Mouse (Mus musculus): Measurements from ENCODE around the gene Tctex1d1.

The Tctex1d1 gene

DNA sequence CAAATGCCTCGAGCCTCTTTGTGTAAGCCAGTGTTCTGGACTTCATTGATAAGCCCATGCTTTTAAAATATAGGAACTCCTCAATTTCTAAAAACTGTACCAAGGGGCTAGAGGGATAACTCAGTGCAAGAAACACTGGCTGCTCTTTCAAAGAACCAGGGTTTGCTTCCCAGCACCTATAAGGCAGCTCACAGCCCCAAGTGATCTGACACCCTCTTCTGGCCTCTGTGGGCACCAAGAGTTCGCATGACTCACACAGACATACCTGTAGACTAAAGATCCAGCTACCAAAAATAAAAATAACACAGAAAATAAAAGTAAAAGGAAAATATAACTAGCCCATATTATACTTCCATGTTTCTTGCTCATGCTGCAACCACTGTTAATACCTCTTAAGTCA is 9.3 kb downstream of the Tctex1d1 start:
- no peak for DNase-seq (ENCODE audit: low read depth in 1 of 2, low spot score in 2 of 2)

GRCm38 (mm10) chr4:102988526-102988925 is 10.1 kb downstream of the Tctex1d1 start:
- no peak for DNase-seq (ENCODE audit: low read depth in 1 of 2, low spot score in 2 of 2)

DNA sequence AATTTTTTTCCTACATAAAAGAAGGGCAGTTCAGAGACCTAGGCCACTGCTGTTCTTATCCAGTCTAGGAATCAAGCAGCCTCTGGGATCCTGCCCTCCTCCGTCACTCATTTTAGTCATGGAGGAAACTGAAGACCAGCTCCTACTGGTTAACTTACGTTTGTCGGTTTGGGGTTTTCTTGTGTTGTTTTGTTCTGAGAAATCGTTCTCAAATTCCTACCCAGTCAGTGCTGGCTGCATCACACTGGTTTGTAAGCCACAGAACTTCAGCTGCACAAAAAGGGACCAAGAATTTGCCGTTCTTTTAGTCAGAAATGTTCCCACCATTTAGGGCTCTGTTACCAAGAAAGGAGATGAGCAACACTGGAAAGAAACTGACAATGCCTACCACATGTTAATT is 11.0 kb downstream of the Tctex1d1 start:
- no peak for DNase-seq (ENCODE audit: low read depth in 1 of 2, low spot score in 2 of 2)

DNA sequence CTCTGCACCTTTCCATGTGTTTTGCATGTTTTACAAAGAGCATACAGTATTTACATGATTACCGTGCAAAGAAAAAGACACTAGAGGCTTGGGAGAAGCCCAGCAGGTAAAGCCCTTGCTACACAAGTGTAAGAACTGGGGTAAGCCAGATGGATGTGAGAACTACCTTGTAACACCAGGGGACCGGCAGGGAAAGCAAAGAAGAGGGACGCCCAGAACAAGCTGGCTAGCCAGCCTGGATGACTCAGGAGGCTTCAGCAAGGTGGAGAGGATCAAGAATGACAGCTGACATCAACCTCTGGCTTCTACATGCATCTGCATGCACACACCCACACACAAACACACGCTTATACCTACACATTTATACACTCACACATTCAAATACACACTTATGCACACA is 11.6 kb downstream of the Tctex1d1 start:
- no peak for DNase-seq (ENCODE audit: low read depth in 1 of 2, low spot score in 2 of 2)

- DNase-seq (ENCODE audit: low read depth in 1 of 2, low spot score in 2 of 2): no peak
Measured at GRCm38 (mm10) chr4:102990595-102991340, 12.4 kb downstream of the Tctex1d1 start.

DNA sequence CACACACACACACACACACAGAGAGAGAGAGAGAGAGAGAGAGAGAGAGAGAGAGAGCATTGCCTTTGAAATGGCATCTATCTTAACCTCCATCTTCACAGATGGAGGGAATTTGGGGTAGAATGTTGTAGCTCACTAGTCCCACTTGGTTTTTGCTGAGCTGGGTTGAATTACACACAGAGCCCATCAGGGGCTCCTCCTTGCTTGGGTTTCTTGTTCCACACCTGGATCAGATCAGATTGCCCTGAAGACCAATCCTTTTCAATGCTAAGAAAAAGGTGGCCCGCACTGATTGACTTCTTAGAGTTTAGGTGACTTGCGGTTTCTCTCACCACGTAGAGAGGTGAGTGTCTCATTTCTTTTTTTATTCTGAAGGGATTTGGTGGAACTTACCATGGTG is 13.3 kb downstream of the Tctex1d1 start:
- no peak for DNase-seq (ENCODE audit: low read depth in 1 of 2, low spot score in 2 of 2)

DNA sequence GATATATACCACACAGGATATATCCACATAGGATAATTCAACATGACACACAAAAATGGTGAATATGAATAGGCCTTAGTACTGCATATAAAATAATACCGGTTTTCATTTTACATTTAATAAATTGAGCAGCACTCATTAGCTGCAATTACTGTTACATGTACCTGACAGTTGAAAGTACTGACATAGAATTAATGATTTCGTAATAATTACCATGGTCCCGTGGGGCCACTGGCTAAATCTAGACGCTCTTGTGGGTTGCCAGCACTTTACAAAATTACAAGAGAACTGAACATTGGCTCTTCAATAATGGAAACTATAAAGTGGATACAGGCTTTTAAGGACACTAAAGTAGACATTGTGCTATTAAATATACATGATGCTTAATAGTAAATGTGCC is 26.3 kb downstream of the Tctex1d1 start:
- no peak for DNase-seq (ENCODE audit: low read depth in 1 of 2, low spot score in 2 of 2)

DNA sequence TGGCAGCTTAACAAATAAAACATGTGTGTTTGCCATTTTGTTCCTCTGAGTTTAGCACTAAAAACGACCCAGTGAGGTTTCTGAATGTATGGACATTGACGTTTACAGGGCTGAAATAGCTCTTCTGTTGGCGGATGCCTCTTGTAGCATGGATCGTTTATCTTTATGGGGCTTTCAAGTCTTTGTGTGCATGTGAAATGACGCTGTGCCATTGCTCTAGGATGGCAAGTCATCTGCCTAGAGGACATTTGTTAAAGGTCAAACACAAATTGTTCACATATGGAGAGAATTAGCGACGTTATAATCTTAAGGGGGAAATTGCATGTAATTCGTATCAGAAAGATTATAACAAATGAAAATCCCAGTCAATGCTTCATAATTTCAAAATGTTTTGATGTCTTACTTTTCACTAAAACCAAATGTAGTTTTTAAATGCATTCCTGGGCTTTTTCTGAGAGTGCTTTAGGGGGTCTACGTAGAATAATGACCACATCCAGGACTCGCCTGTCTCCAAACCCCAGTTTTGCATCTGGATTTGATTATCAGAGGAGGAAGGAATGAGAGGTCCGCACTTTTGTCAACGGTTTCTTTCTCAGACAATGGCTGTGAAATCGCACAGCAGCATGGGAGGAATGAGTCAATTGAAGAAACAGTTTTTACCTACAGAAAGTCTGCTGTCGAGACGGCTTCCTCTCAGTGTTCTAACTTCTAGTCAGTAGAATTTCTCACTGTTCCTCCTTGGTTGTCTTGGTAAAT is 27.0 kb downstream of the Tctex1d1 start:
- DNase-seq (ENCODE audit: low read depth in 1 of 2, low spot score in 2 of 2): no peak

- no peak for DNase-seq (ENCODE audit: low read depth in 1 of 2, low spot score in 2 of 2)
Measured at GRCm38 (mm10) chr4:103006266-103006665, 27.9 kb downstream of the Tctex1d1 start.

DNA sequence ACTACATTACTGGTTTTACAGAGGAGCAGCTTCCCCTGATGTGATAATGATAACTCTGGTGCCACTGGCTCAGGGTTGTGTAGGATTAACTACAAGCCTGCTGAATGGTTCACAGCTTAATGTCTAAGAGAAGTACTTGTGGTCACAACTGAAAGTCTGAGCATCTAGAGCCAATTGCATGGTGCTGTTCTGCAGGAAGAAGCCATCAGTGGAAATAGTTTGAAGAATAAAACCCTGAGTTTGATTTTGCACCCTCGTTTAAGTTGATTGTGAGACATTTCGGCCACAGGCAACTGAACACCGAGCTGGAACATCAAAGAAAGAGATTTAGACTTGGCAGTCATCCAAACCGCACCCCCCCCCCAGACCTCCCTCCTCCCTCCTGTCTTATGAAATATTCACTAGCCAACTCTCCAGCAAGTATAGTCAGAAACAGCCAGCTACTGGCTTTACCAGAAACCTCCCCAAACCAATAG is 28.6 kb downstream of the Tctex1d1 start:
- no peak for DNase-seq (ENCODE audit: low read depth in 1 of 2, low spot score in 2 of 2)

DNA sequence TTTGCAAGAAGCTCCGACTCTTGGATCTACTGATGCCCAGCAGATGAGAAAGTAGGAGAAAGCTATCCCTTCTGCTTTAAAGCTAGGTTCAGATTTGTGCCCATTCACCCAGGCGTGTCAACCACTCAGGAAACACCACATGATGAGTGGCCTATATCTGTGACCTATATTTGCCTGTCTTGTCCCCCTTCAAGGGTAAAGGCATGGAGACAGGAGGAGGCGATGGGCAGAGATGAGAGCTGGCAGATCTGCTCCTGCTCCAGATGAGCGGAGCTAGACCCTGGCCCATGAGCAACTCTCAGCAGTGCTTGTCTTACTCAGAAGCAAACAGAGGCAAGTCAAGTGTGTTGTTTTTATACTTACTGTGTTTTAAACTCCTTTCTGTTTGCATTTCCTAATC is 32.3 kb downstream of the Tctex1d1 start:
- no peak for DNase-seq (ENCODE audit: low read depth in 1 of 2, low spot score in 2 of 2)

GRCm38 (mm10) chr4:103011823-103012222 is 33.4 kb downstream of the Tctex1d1 start:
- no peak for DNase-seq (ENCODE audit: low read depth in 1 of 2, low spot score in 2 of 2)

- no peak for DNase-seq (ENCODE audit: low read depth in 1 of 2, low spot score in 2 of 2)
Measured at GRCm38 (mm10) chr4:103013490-103013889, 35.1 kb downstream of the Tctex1d1 start.

GRCm38 (mm10) chr4:103026621-103027020 is 48.2 kb downstream of the Tctex1d1 start, which contains the start of gene Insl5:
Gene Insl5 (minus strand): TSS chr4:103026842.
- DNase-seq (ENCODE audit: low read depth in 1 of 2, low spot score in 2 of 2): no peak

GRCm38 (mm10) chr4:103027745-103028144 is 49.3 kb downstream of the Tctex1d1 start:
- no peak for DNase-seq (ENCODE audit: low read depth in 1 of 2, low spot score in 2 of 2)

DNA sequence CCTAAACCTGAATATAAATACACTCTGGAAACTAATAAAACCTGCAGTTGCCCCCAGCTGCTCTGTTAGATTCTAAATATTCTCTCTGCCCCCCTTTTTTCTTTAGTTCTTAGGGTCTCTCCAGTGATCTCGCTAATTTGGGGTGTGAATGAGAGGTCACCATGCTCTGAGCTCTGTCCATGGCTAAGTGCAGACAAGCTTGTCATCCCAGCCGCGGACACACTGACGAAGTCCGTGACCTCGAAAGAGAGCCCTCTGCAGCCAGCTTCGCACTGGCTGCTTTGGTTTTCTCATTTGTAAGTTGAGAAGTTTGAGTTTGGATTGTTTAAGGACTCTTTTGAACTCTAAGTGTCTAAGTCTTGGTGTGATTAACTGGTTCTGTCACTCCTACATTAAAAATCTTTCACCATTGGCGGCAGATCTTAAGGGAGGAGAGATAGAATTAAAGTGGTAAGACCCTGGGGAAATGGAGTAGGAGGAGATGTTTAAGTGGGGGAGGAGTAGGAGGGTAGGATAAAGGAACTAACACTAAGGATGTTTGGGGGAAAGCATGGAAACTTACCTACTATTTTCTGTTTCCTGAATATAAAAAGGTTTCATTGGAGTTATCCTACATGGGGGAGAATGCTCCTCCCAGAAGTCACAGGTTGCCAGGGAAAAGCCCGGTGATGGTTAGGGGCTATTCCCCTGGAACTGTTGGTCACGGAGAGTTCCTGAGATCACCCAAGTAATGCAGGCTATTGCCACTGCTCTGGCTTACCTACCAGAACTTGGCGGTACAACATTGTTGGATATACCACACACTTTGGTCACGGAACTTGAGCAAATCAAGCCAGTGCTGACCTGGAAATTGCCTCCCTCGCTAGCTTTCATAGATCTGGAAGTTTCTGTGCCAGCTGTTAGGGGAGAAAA is 50.0 kb downstream of the Tctex1d1 start:
- no peak for DNase-seq (ENCODE audit: low read depth in 1 of 2, low spot score in 2 of 2)

DNA sequence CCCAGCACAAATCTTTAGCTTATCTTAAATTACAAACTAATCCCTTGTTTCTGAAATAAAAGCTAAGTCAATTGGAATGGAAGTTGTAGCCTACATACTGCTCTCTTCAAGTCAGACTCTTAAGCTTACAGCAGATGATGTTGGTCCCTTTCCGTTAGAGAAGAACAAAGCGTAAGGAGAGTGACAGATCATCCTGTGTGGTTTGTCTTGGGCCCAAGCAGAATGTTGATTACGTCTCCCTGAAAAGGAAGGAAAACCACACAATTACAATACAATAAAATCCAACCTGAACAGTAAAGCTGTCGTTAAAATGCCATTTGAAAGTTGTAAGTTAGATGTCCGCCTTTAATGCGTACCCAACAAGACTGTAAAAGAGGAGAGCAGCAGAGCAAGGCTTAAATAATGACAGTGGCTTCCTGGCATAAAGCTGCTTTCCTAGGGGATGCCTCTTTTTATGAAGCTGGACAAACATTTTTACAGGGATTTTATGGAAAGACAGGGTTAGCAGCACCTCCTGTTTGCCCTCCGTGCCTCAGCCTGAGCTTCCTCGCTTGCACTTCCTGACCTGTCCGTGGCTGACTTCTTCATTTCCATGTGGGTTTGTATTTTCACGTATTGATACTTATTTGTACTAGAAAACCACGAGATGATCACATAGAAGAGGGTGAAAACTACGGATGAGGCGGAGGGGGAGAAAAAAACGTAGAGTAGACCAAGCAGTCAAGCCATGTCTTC is 60.9 kb downstream of the Tctex1d1 start:
- DNase-seq (ENCODE audit: low read depth in 1 of 2, low spot score in 2 of 2): no peak

DNA sequence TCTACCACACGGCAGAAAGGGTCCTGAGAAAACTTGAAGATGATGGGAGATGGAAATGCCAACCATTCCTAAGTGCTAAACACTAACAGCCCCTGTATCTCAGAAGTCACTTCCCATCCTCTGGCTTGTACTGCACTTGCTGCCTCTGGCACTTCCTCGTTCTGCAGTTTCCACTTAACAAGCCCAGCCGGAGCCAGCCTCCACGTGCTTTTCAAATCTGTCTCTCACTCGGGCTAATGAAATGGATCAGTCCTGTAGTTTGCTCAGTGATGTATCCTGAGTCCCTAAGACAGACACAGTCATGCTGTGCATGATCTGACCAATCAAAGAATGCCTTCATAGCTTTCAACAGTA is 61.4 kb downstream of the Tctex1d1 start:
- DNase-seq (ENCODE audit: low read depth in 1 of 2, low spot score in 2 of 2): no peak

- DNase-seq (ENCODE audit: low read depth in 1 of 2, low spot score in 2 of 2): no peak
Measured at GRCm38 (mm10) chr4:103042997-103043396, 64.6 kb downstream of the Tctex1d1 start.

- no peak for DNase-seq (ENCODE audit: low read depth in 1 of 2, low spot score in 2 of 2)
Measured at GRCm38 (mm10) chr4:103048046-103048445, 69.6 kb downstream of the Tctex1d1 start.
